Mouse (Mus musculus): ENCODE results near the gene Fam120c. TPM values are rescaled to one million over a fixed set of nuclear protein-coding genes. Genes with fewer than 3 reads are reported as not detected.

The Fam120c gene
- polyA plus RNA-seq (2012), result 2.6 and 3.6 TPM in 2 replicates

DNA sequence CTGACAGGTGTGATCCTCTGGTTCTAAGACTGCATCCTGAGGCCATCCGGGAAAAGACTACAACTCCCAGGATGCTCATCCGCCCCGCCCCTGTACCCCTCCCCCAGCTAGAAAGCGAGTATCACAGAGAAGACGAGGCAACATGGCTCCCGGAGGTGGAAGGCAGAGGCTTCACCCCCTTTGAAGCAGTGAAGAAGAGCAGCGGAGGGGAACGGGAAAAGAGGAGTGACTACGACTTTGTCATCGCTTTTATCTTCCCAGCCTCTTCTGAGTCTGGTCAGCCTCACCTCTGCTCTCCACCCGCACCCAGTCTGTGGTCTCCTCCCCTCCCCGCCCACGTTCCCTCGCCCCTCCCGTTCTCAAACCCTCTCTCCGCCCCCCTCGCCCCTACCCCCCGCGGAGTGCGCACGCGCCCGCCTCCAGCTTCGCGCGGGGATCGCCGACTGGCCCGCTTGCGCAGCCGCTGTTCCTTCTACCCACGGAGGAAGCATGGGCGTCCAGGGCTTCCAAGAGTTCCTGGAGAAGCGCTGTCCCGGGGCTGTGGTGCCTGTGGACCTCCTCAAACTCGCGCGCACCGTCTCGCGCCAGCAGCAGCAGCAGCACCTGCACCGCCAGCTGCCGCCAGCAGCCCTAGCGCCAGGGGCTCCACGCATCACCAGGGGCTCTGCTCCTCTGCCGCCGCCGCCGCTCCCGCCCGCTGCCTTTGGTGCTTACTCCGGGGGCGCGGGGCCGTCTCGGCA lies at the start of gene Fam120c:
Fam120c (plus strand) TSS at position 415 of the 740 bp plus-strand sequence.

DNA sequence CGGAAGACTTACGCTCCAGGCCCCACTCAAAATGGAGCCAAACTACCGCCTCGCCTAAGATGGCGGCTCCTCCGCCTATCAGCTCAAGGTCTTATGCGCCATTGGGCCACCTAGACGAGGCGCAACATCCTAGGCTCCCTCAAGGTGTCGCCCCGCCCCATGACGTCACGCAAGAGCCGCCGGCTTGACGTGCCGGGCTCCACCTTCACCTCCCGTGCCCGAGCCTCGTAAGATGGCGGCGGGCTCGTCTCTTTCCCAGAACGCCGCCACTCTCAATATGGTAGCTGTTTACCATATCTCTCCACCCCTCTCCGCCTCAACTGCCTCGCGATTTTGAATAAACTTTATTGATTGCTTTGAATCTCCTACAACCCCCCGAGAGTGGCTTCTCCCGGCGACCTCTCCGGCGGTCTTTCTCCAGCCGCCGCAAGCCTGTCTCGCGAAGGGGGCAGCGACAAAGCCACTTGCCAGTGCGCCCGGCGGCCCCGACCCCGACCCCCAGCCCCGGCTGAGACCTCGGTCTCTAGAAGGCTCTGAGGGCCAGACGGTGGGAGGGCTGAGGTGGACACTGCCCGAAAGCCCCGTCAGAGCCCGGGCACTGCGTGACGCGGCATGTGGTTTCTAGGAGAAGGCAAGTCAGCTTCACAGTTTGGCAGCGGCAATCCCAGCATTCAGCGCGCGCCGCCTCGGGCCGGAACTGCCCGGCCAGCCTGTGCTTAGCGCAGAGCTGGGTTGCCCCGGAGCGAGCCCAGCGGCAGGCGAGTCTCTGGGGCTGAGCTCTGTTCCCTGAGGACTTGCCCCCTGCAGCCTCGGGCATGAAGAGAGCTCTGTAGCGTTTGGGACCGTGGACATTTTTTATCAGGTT lies 176.7 kb downstream of the Fam120c start, which contains the start of gene Phf8:
Phf8 (plus strand) TSS at position 215 of the 865 bp plus-strand sequence.

Other genes with a start within 250 kb of the Fam120c start
- 17.6 and 18.7 TPM in 2 replicates for gene Tsr2, start 247.6 kb upstream of the Fam120c start, polyA plus RNA-seq (2012)
- gene Wnk3, start 146.1 kb upstream of the Fam120c start, polyA plus RNA-seq (2012), result not detected in 2 replicates
- 4.0 and 5.0 TPM in 2 replicates for gene Phf8, start 176.5 kb downstream of the Fam120c start, polyA plus RNA-seq (2012)

Measured in megakaryocyte-erythroid progenitor cell, adult 5 weeks (primary cell).